ENCODE assay signal across 23 mouse cellular contexts in the genomic region with DNA sequence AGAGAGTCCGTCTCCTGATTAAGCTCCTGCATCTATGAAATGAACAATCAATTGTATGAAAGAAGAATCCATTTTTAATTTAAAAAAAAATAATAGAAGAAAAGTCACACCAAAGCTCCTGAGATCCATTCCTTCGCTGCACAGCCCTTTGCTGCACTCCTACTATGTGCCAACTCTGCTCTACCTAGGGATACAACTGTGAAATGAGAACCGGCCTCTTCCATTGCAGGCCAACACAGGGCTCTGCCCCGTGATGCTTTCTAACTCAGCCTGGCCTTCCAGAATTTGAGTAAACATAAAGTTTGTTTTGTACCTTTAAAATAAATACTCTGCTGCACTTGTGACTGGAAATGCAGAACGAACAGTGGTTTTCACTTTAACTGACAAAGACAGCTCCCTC. TPM values are rescaled to one million over a fixed set of nuclear protein-coding genes. Genes with fewer than 3 reads are reported as not detected.
A peak's percentile ranks its signal among the peaks of the same experiment; 100 is the strongest.
DNase-seq lines count a peak whose midpoint lies in the region; ATAC-seq and TF ChIP-seq lines count a peak whose summit lies in the region.
"Had no signal": no experiment of that assay in that cellular context is flagged by ENCODE, and none has a peak within 500 bp of the region (broad histone marks: within the 10 kb centered on the region; RNA-seq: fewer than 3 reads in every experiment).

No protein-coding gene starts in this region.

- peaks cover 26% of the 10 kb centered on the region for H3K4me1 ChIP-seq in heart, embryonic 16.5 days (ENCODE audit: control insufficient read depth, insufficient read depth, low read length)
- no peaks in the 10 kb centered on the region for H3K4me1 ChIP-seq in testis, adult 2 months (ENCODE audit: control insufficient read depth, insufficient read depth, low read length)
- peaks cover 5% of the 10 kb centered on the region; the same call in 1 of the 2 replicates for H3K4me1 ChIP-seq in liver, postnatal 0 days (ENCODE audit: insufficient read depth)
- peaks cover 16% of the 10 kb centered on the region for H3K4me1 ChIP-seq in midbrain, embryonic 13.5 days (replicated peaks)

- H3K27ac ChIP-seq in heart, embryonic 16.5 days (ENCODE audit: low read length) = peak overlapping the region; percentile 64; the same call in 1 of the 2 replicates
- no peak overlapping the region for H3K27ac ChIP-seq in testis, adult 2 months (ENCODE audit: control insufficient read depth, insufficient read depth, low read depth, low read length)
- peak overlapping the region; percentile 52 for H3K27ac ChIP-seq in liver, postnatal 0 days (ENCODE audit: low read depth)
- no peak overlapping the region for H3K27ac ChIP-seq in midbrain, embryonic 13.5 days
- H3K27ac ChIP-seq: embryonic facial prominence, embryonic 15.5 days; forebrain, embryonic 10.5 days; hindbrain, embryonic 15.5 days had no signal

- no peak overlapping the region for H3K4me2 ChIP-seq in heart, embryonic 16.5 days (ENCODE audit: low read depth, low read length)
- H3K4me2 ChIP-seq in liver, postnatal 0 days (ENCODE audit: low read depth, low read length) = no peak overlapping the region
- no peak overlapping the region for H3K4me2 ChIP-seq in midbrain, embryonic 13.5 days (replicated peaks)
- H3K4me2 ChIP-seq: embryonic facial prominence, embryonic 15.5 days; hindbrain, embryonic 15.5 days had no signal

- intact Hi-C loops in heart, postnatal 14 days (cut with DNase I) = no loop called here
- intact Hi-C loops in heart, postnatal 25 days (cut with DNase I) = no loop called here

- no peaks in the 10 kb centered on the region for H3K27me3 ChIP-seq in heart, embryonic 16.5 days (ENCODE audit: control insufficient read depth, insufficient read depth, low read length)
- no peaks in the 10 kb centered on the region for H3K27me3 ChIP-seq in testis, adult 2 months (ENCODE audit: control insufficient read depth, insufficient read depth, low read length)
- no peaks in the 10 kb centered on the region for H3K27me3 ChIP-seq in liver, postnatal 0 days (ENCODE audit: insufficient read depth, low read length)
- H3K27me3 ChIP-seq in midbrain, embryonic 13.5 days = no peaks in the 10 kb centered on the region
- H3K27me3 ChIP-seq: embryonic facial prominence, embryonic 15.5 days; hindbrain, embryonic 15.5 days had no signal

- WGBS in heart, embryonic 16.5 days = 86% methylated on average over 5 of the region's 5 CpGs
- WGBS in liver, postnatal 0 days (ENCODE audit: insufficient replicate concordance) = 66% methylated on average over 5 of the region's 5 CpGs
- WGBS in midbrain, embryonic 13.5 days = 93% methylated on average over 5 of the region's 5 CpGs

- TF ChIP-seq POLR2A in testis, adult 2 months (IDR thresholded peaks at IDR 0.05; ENCODE audit: control insufficient read depth, low read depth, low read length) = no peak

- DNase-seq in heart, adult 11 months = peak; percentile 71
- no peak for DNase-seq in heart, postnatal 14 days
- DNase-seq in heart, postnatal 25 days (ENCODE audit: low spot score) = no peak
- no peak for DNase-seq in testis, postnatal 10 days (ENCODE audit: low spot score)
- no peak for DNase-seq in liver, postnatal 0 days
- DNase-seq: adrenal gland, postnatal 10 days; B cell, adult 2 months; cerebellum, adult 11 months; cerebellum, adult 8-10 months; cerebellum, postnatal 14 days; embryo, embryonic 11 days; gastrocnemius, postnatal 36 days; heart, adult 18-20 months; heart, postnatal 10 days had no signal

- no peaks in the 10 kb centered on the region for H3K9me3 ChIP-seq in heart, embryonic 16.5 days (replicated peaks; ENCODE audit: control insufficient read depth, low read length)
- H3K9me3 ChIP-seq in liver, postnatal 0 days (ENCODE audit: low read length) = no peaks in the 10 kb centered on the region
- no peaks in the 10 kb centered on the region for H3K9me3 ChIP-seq in midbrain, embryonic 13.5 days
- H3K9me3 ChIP-seq: embryonic facial prominence, embryonic 15.5 days; forebrain, embryonic 10.5 days; G1E; hindbrain, embryonic 15.5 days had no signal

- no peak overlapping the region for H3K9ac ChIP-seq in heart, embryonic 16.5 days (ENCODE audit: low read length)
- no peak overlapping the region; the same call in 1 of the 2 replicates for H3K9ac ChIP-seq in liver, postnatal 0 days (replicated peaks)
- no peak overlapping the region for H3K9ac ChIP-seq in midbrain, embryonic 13.5 days (replicated peaks)
- H3K9ac ChIP-seq: embryonic facial prominence, embryonic 15.5 days; hindbrain, embryonic 15.5 days had no signal

- ATAC-seq in heart, embryonic 16.5 days (replicated peaks; ENCODE audit: extremely low read depth, insufficient read depth, low FRiP score) = no peak
- ATAC-seq in liver, postnatal 0 days = peak; percentile 21
- ATAC-seq in midbrain, embryonic 13.5 days = no peak
- ATAC-seq: forebrain, embryonic 14.5 days had no signal

- no peak for TF ChIP-seq CTCF in testis, adult 2 months (IDR thresholded peaks at IDR 0.05; ENCODE audit: control insufficient read depth, insufficient read depth, insufficient replicate concordance, low read depth, low read length)
- no peak for TF ChIP-seq CTCF in liver, postnatal 0 days (IDR thresholded peaks at IDR 0.05; ENCODE audit: low read depth)

- TF ChIP-seq EP300 in liver, postnatal 0 days (IDR thresholded peaks at IDR 0.05; ENCODE audit: low read depth) = no peak

- H3K36me3 ChIP-seq in heart, embryonic 16.5 days (ENCODE audit: control insufficient read depth, insufficient read depth) = no peaks in the 10 kb centered on the region
- H3K36me3 ChIP-seq in testis, adult 2 months (ENCODE audit: control insufficient read depth, insufficient read depth, low read length) = no peaks in the 10 kb centered on the region
- no peaks in the 10 kb centered on the region for H3K36me3 ChIP-seq in liver, postnatal 0 days (replicated peaks; ENCODE audit: insufficient read depth, low read length)
- H3K36me3 ChIP-seq in midbrain, embryonic 13.5 days = no peaks in the 10 kb centered on the region
- H3K36me3 ChIP-seq: embryonic facial prominence, embryonic 15.5 days; forebrain, embryonic 10.5 days; hindbrain, embryonic 15.5 days had no signal

- H3K4me3 ChIP-seq in heart, embryonic 16.5 days (ENCODE audit: low read length) = no peak overlapping the region
- H3K4me3 ChIP-seq in testis, adult 2 months (ENCODE audit: control insufficient read depth, low read depth, low read length) = peak overlapping the region; percentile 29
- no peak overlapping the region for H3K4me3 ChIP-seq in liver, postnatal 0 days (ENCODE audit: low read depth, low read length)
- H3K4me3 ChIP-seq in midbrain, embryonic 13.5 days (replicated peaks) = no peak overlapping the region
- H3K4me3 ChIP-seq: embryonic facial prominence, embryonic 15.5 days; erythroblast, embryonic 14.5 days; forebrain, embryonic 10.5 days; hindbrain, embryonic 15.5 days had no signal

RNA-seq across cellular contexts. Expression of a gene that starts 42.0 kb away (rescaled TPM):
- total RNA-seq in heart, postnatal 14 days (2021) = 1 to 10 TPM; 7.5 to 8.5 TPM
- 9.9 and 10.3 TPM in 2 replicates for polyA plus RNA-seq in heart, embryonic 16.5 days (2015; fragmentation: Nextera tagmentation; extraction: Ambion mirVana)
- total RNA-seq in heart, postnatal 25 days (2021) = 1 to 10 TPM; 6.6 to 6.8 TPM
- polyA plus RNA-seq in testis, adult 2 months (2012; rRNA removed) = 4.1 and 5.8 TPM in 2 replicates
- polyA plus RNA-seq in liver, postnatal 0 days (2015; fragmentation: Nextera tagmentation; extraction: Ambion mirVana) = 1.6 and 1.9 TPM in 2 replicates
- polyA plus RNA-seq in midbrain, embryonic 13.5 days (2015; fragmentation: Nextera tagmentation; extraction: Ambion mirVana) = 8.0 and 9.2 TPM in 2 replicates

Comparison
In these comparisons a context has a peak if more than half of its experiments do, and no peak if none do; other contexts are left out.
1. H3K27ac ChIP-seq: peak in heart, embryonic 16.5 days (single experiment) and liver, postnatal 0 days (single experiment); none in testis, adult 2 months (single experiment) and midbrain, embryonic 13.5 days (single experiment).